Mouse (Mus musculus) bone marrow macrophage, adult 2 months (primary cell): ENCODE results near the gene Phactr1.

Experiments used
- CTCF ChIP-seq: IDR thresholded peaks from 2 replicates; pipeline ENCODE4 v1.5.1; 2012; ENCODE audit warnings: low read depth, mild to moderate bottlenecking, low read length, moderate library complexity
- POLR2A ChIP-seq: IDR thresholded peaks from 2 replicates; pipeline ENCODE4 v1.6.1; 2012; ENCODE audit warnings: mild to moderate bottlenecking, low read depth, low read length, borderline replicate concordance

GRCm38 (mm10) chr13:43053201-43053600 is 372.8 kb downstream of the Phactr1 start:
- no peak for TF ChIP-seq POLR2A
- TF ChIP-seq CTCF, result no peak
